Mouse (Mus musculus): ENCODE data around the gene Ddx54.

GRCm38 (mm10) chr5:120562956-120563913 lies 49.3 kb upstream of the Ddx54 start:
- TF ChIP-seq GATA1 (IDR thresholded peaks at IDR 0.05; ENCODE audit: low read length) (no peak), TAL1 (IDR thresholded peaks at IDR 0.05; ENCODE audit: low read length) (no peak)

Data from erythroblast, embryonic 14.5 days (primary cell).